Mouse (Mus musculus): ENCODE measurements around the gene Tex44. TPM values are rescaled to one million over a fixed set of nuclear protein-coding genes. Genes with fewer than 3 reads are reported as not detected.

The Tex44 gene
- polyA plus RNA-seq, 1 experiment from 2014 or later, result 0.11 TPM

DNA sequence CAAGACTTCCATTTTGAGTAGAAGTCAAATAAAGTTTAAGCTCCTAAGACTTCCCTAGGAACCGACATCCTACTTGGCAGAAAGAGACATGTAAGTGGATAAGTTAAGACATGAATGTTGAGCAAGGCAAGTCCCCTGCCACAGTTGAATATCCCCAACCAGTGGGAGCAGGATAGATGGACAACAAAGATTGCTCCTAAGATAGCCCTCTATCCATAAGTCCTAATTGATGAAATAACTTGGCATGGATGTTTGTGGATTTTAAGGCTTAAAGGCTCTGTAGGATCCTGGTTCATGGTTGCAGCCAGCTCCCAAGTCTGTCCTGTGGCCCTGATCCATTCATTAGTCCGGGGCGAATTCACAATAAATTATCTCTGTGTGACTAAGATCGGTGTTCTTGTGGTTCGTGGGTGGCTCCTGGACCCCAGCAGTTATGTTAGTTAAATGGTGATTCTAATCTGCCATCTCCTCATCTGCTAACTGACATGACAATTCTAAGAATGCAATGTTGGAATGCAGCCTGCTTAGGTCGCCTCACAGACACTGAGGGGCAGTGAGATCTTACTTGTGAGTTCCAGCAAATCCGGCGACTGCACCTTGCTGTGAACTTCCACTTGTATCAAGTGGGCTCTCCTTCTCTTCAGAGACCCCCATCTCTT, 25.9 kb upstream of the Tex44 start:
- no peaks in the 10 kb centered on the region for H3K27me3 ChIP-seq (ENCODE audit: low read depth, poor library complexity, severe bottlenecking)
- no peaks in the 10 kb centered on the region for H3K4me1 ChIP-seq
- no peaks in the 10 kb centered on the region for H3K36me3 ChIP-seq
- no peaks in the 10 kb centered on the region for H3K9me3 ChIP-seq (replicated peaks)
- WGBS, result 78% methylated on average over 8 of the region's 8 CpGs
- H3K27ac ChIP-seq (replicated peaks), result no peak overlapping the region
- H3K4me3 ChIP-seq, result no peak overlapping the region
- DNase-seq (ENCODE audit: low spot score), result no peak

DNA sequence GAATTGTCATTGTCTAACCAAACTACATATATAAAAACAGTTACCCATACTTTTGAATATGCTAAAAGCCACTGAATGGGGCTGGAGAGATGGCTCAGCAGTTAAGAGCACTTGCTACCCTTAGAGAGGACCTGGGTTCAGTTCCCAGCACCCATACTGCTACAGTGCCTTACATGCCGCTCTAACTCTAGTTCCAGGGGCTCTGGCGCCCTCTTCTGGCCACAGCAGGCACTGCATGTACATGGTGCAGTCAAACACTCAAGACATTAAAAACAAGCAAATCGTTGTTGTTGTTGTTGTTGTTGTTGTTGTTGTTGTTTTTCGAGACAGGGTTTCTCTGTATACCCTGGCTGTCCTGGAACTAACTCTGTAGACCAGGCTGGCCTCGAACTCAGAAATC, 21.3 kb upstream of the Tex44 start:
- Histone ChIP-seq H3K27ac (replicated peaks) (no peak overlapping the region), H3K27me3 (ENCODE audit: low read depth, poor library complexity, severe bottlenecking) (no peaks in the 10 kb centered on the region), H3K36me3 (no peaks in the 10 kb centered on the region), H3K4me3 (no peak overlapping the region), H3K9me3 (replicated peaks) (no peaks in the 10 kb centered on the region), H3K4me1 (peaks cover 5% of the 10 kb centered on the region; the same call in 1 of the 2 replicates)
- DNase-seq (ENCODE audit: low spot score), result no peak
- 57% methylated on average over 5 of the region's 5 CpGs for WGBS

DNA sequence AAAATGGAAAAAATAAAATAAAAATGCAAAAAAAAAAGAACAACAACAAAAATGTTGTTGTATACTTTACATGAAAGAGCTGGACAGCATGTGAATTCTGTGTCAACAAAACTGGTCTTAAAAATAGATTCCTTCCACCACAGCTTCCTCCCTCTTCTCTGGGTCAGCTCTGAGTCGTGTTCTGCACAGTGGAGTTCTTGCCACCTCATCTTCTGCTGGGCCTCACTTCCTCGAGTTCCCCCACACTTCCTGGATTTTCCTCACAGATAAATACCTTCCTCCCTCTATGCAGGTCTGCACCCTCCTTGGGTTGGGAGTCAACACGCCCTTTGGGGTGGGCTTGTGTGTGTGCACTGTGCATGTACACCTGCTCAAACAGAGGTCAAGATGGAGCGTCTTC, 19.8 kb upstream of the Tex44 start:
- H3K27me3 ChIP-seq (ENCODE audit: low read depth, poor library complexity, severe bottlenecking), result no peaks in the 10 kb centered on the region
- no peak overlapping the region for H3K4me3 ChIP-seq
- no peak overlapping the region for H3K27ac ChIP-seq (replicated peaks)
- WGBS, result 80% methylated on average over 4 of the region's 4 CpGs
- H3K4me1 ChIP-seq, result peaks cover 5% of the 10 kb centered on the region; the same call in 1 of the 2 replicates
- DNase-seq (ENCODE audit: low spot score), result no peak
- H3K9me3 ChIP-seq (replicated peaks), result no peaks in the 10 kb centered on the region
- no peaks in the 10 kb centered on the region for H3K36me3 ChIP-seq

DNA sequence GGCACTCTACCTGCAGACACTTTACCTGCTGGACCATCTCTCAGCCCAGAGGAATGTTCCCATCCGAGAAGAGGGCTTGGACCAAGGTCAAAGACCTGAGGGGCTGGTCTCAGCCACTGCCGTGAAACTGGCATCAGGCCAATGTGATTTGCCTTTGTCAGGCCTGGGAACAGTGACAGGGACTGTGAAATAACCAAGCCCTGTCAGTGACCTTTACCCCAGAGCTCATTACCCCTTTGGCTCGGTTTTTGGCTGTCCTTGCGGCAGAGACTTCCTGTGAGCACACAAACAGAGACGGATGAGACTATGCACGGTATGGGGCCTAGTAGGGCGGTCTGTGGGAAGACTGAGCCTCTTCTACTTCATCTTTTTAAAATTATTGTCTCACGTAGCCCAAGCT, 19.2 kb upstream of the Tex44 start:
- no peaks in the 10 kb centered on the region for H3K9me3 ChIP-seq (replicated peaks)
- H3K27me3 ChIP-seq (ENCODE audit: low read depth, poor library complexity, severe bottlenecking), result no peaks in the 10 kb centered on the region
- DNase-seq (ENCODE audit: low spot score), result no peak
- H3K27ac ChIP-seq (replicated peaks), result no peak overlapping the region
- H3K4me1 ChIP-seq, result peaks cover 5% of the 10 kb centered on the region; the same call in 1 of the 2 replicates
- no peaks in the 10 kb centered on the region for H3K36me3 ChIP-seq
- no peak overlapping the region for H3K4me3 ChIP-seq
- WGBS, result 82% methylated on average over 8 of the region's 8 CpGs

DNA sequence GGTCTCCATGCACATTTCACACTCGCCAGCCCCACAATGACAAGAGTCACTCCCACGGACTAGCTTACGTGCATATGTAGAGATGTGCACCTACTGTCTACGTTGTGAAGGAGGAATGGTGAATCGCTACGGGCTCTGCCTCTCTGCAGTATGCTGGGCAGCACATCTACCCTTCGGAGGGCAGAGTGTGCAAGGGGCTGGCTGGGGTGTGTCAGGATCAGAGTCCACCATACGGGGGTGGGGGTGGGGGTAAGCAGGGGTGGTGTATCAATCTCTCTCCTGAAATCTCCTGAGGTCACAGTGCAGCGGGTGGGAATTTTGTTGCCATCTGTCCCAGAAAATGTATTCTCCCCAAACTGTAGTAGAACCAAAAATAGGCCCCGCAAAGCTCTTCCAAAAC, 17.6 kb upstream of the Tex44 start:
- H3K27me3 ChIP-seq (ENCODE audit: low read depth, poor library complexity, severe bottlenecking), result no peaks in the 10 kb centered on the region
- no peak overlapping the region for H3K4me3 ChIP-seq
- H3K9me3 ChIP-seq (replicated peaks), result no peaks in the 10 kb centered on the region
- H3K27ac ChIP-seq (replicated peaks), result no peak overlapping the region
- WGBS, result 86% methylated on average over 10 of the region's 10 CpGs
- H3K4me1 ChIP-seq, result peaks cover 5% of the 10 kb centered on the region; the same call in 1 of the 2 replicates
- H3K36me3 ChIP-seq, result no peaks in the 10 kb centered on the region
- no peak for DNase-seq (ENCODE audit: low spot score)

DNA sequence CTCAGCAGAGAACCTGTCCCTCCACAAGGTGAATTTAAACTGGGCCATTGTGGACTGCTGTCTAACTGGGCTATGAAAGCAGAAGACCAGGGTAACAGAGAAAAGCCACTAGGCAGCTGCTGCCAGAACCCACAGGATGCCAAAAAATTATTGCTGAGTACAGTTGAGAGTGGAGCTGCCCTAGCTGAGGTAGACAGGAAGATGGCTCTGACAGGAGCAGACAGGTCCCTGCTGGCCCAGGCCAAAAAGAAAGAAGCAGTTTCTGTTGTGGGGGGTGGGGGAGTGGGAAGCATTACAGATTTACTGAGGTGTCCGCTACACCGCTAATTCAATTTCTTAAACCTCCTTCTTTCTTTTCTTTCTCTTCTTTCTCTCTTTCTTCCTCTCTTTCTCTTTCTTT, 16.7 kb upstream of the Tex44 start:
- H3K4me3 ChIP-seq, result no peak overlapping the region
- H3K9me3 ChIP-seq (replicated peaks), result no peaks in the 10 kb centered on the region
- peaks cover 5% of the 10 kb centered on the region; the same call in 1 of the 2 replicates for H3K4me1 ChIP-seq
- no peaks in the 10 kb centered on the region for H3K27me3 ChIP-seq (ENCODE audit: low read depth, poor library complexity, severe bottlenecking)
- no peak overlapping the region for H3K27ac ChIP-seq (replicated peaks)
- WGBS, result 96% methylated on average over 2 of the region's 2 CpGs
- DNase-seq (ENCODE audit: low spot score), result no peak
- H3K36me3 ChIP-seq, result no peaks in the 10 kb centered on the region

DNA sequence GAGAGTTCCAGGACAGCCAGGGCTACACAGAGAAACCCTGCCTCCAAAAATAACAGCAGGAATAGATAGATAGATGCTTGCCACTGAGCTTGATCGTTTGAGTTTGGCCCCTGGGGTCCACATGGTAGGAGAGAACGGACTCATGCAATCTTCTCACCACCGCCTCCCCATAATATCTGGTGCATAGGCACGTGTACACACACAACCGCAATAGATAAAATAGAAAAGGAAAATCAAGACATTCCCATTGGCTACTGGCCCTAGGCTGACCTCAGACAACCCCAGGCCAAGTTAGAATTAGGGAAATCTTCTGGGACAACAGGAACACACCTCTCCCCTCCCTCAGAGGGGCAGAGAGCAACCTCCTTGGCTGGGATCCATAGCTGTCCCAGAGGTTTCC, 11.4 kb upstream of the Tex44 start:
- no peak for DNase-seq (ENCODE audit: low spot score)
- no peak overlapping the region for H3K27ac ChIP-seq (replicated peaks)
- no peaks in the 10 kb centered on the region for H3K36me3 ChIP-seq
- H3K4me1 ChIP-seq, result 0 out of 2 replicates have a peak, but pooled peaks cover 5% of the 10 kb centered on the region
- H3K9me3 ChIP-seq (replicated peaks), result no peaks in the 10 kb centered on the region
- no peaks in the 10 kb centered on the region for H3K27me3 ChIP-seq (ENCODE audit: low read depth, poor library complexity, severe bottlenecking)
- no peak overlapping the region for H3K4me3 ChIP-seq
- WGBS, result 88% methylated on average over 5 of the region's 5 CpGs

DNA sequence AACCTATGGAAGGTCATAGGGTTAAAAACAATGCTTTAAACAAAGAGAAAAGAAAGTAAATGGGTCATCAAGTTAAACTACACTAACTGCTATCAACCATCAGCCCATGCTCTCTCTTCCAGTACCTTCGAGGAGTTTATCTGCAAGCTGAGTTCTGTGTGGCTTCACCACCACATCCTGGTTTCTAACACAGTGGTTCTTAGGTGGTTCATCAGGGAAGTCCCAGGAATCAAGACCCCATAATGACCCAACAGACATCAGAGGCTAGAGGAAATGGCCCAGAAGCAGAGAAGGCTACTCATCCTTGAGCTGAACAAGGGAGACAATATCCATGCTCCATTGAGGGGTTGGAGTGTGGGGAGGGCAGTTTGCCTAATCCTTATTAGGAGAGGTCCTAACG, 11.0 kb upstream of the Tex44 start:
- WGBS, result 71% methylated on average over 2 of the region's 2 CpGs
- no peak for DNase-seq (ENCODE audit: low spot score)
- H3K36me3 ChIP-seq, result no peaks in the 10 kb centered on the region
- no peak overlapping the region for H3K27ac ChIP-seq (replicated peaks)
- H3K4me1 ChIP-seq, result 0 out of 2 replicates have a peak, but pooled peaks cover 5% of the 10 kb centered on the region
- H3K9me3 ChIP-seq (replicated peaks), result no peaks in the 10 kb centered on the region
- no peak overlapping the region for H3K4me3 ChIP-seq
- no peaks in the 10 kb centered on the region for H3K27me3 ChIP-seq (ENCODE audit: low read depth, poor library complexity, severe bottlenecking)

DNA sequence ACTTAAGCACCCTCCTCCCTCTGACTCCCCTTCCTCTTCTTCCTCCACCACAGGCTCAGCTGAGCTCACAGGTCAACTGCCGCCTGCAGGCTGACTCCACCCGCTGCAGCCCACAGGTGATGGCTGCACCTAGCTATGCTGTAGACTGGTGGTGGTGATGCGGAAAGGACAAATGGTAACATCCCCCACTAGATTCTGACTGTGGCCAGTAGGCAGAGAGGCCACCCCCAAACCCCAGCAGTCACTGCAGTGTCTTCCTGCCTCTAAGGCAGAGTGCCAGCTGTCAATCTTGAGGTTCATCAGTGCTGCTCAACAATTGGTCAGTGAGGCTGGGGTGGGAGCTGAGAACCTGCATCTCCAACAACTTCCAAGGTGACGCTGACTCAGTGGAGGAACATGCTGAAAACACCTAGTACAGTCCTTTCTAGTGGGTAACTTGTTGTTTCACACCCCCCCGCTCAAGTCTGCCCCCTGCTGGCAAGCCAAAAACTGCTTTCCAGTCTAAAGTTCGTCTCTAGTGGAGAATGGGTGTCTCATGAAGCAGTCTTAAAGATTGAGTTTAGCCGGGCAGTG, 10.4 kb upstream of the Tex44 start:
- H3K36me3 ChIP-seq, result no peaks in the 10 kb centered on the region
- no peaks in the 10 kb centered on the region for H3K9me3 ChIP-seq (replicated peaks)
- peaks cover 6% of the 10 kb centered on the region; the same call in 1 of the 2 replicates for H3K4me1 ChIP-seq
- DNase-seq (ENCODE audit: low spot score), result no peak
- H3K27ac ChIP-seq (replicated peaks), result no peak overlapping the region
- WGBS, result 73% methylated on average over 7 of the region's 7 CpGs
- no peaks in the 10 kb centered on the region for H3K27me3 ChIP-seq (ENCODE audit: low read depth, poor library complexity, severe bottlenecking)
- H3K4me3 ChIP-seq, result no peak overlapping the region

DNA sequence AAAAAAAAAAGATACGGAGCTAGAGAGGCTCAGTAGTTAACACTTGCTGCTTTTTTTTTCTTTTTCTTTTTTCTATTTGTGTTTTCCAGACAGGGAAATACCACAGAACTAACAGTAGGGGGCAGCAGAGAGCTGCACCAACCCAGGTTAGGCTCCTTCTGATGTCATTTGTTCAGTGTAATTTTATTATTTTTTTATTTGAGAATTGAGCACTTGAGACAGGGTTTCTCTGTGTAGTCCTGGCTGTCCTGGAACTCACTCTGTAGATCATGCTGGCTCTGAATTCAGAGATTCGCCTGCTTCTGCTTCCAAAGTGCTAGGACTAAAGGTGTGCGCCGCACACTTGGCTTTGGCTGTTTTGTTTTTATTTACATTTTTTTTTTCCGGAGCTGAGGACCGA, 9.8 kb upstream of the Tex44 start:
- 70% methylated on average over 6 of the region's 6 CpGs for WGBS
- Histone ChIP-seq H3K4me1 (peaks cover 12% of the 10 kb centered on the region), H3K27me3 (ENCODE audit: low read depth, poor library complexity, severe bottlenecking) (no peaks in the 10 kb centered on the region), H3K9me3 (replicated peaks) (no peaks in the 10 kb centered on the region), H3K4me3 (no peak overlapping the region), H3K36me3 (no peaks in the 10 kb centered on the region), H3K27ac (replicated peaks) (no peak overlapping the region)
- no peak for DNase-seq (ENCODE audit: low spot score)

DNA sequence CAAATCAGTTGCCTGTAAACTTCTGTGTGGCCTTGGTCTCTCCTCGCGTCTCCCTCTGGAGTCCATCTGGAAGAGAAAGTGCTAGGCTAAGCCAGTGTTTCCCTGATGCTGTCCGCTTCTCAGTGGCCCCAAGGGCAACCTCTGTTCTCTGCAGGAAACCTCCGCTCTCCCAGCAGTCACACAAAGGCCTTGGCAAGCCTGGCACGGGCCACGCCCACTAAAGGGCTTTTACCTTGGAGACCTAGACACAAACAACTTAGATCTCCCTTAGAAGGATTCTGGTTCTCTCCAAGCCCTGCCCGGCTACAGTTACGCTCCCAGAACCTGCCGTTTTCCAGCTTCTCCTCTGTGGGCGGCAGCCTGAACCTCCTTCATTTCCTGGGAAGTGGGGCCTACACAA, 5.1 kb upstream of the Tex44 start:
- Histone ChIP-seq H3K36me3 (no peaks in the 10 kb centered on the region), H3K4me1 (peaks cover 36% of the 10 kb centered on the region), H3K4me3 (no peak overlapping the region), H3K9me3 (replicated peaks) (no peaks in the 10 kb centered on the region), H3K27ac (replicated peaks) (peak overlapping the region; percentile 69), H3K27me3 (ENCODE audit: low read depth, poor library complexity, severe bottlenecking) (no peaks in the 10 kb centered on the region)
- no peak for DNase-seq (ENCODE audit: low spot score)
- WGBS, result 25% methylated on average over 10 of the region's 10 CpGs

DNA sequence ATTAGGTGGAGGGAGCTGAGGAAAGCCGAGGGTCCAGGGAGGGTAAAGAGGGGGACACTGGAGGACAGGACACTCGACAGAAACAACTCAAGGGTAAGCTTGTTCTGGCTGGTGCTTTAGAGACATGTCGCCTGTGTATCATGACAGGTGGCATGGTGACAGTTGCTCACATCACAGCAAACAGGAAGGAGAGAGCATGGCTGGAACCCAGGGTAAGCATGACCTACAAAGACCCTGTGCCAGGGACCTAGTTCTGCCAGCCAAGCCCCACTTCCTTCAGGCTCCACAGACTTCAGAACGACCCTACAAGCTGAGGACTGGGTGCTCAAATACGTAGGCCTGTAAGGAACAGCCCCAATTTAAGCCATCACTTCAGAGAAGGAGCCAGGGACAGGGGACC, 2.2 kb upstream of the Tex44 start:
- no peak for DNase-seq (ENCODE audit: low spot score)
- 80% methylated on average over 5 of the region's 5 CpGs for WGBS
- H3K4me1 ChIP-seq, result peaks cover 31% of the 10 kb centered on the region
- no peaks in the 10 kb centered on the region for H3K36me3 ChIP-seq
- H3K4me3 ChIP-seq, result no peak overlapping the region
- H3K27ac ChIP-seq (replicated peaks), result peak overlapping the region; percentile 89; the same call in 1 of the 2 replicates
- H3K27me3 ChIP-seq (ENCODE audit: low read depth, poor library complexity, severe bottlenecking), result no peaks in the 10 kb centered on the region
- no peaks in the 10 kb centered on the region for H3K9me3 ChIP-seq (replicated peaks)

DNA sequence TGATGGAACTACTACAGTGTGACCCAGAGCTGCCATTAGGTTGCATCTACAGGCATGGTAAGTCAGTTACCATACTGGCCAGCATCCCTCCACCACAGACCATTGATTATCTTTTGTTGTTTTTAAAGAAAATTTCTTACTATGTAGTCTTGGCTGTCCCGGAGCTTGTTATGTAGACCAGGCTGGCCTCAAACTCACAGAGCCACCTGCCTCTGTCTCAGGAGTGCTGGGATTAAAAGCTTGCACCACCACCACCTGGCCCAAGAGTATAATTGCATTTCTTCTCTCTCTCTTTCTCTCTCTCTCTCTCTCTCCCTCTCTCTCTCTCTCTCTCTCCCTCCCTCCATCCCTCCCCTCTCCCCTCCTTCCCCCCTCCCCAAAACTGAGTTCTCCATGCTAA, 1.8 kb upstream of the Tex44 start:
- Histone ChIP-seq H3K27ac (replicated peaks) (peak overlapping the region; percentile 89), H3K9me3 (replicated peaks) (no peaks in the 10 kb centered on the region), H3K4me3 (no peak overlapping the region), H3K36me3 (no peaks in the 10 kb centered on the region), H3K27me3 (ENCODE audit: low read depth, poor library complexity, severe bottlenecking) (no peaks in the 10 kb centered on the region), H3K4me1 (peaks cover 31% of the 10 kb centered on the region)
- WGBS, result 77% methylated on average over 1 of the region's 1 CpGs
- no peak for DNase-seq (ENCODE audit: low spot score)

Data from midbrain, embryonic 10.5 days (tissue).